Comparison of ENCODE assay signal across 7 mouse cellular contexts in the genomic region with DNA sequence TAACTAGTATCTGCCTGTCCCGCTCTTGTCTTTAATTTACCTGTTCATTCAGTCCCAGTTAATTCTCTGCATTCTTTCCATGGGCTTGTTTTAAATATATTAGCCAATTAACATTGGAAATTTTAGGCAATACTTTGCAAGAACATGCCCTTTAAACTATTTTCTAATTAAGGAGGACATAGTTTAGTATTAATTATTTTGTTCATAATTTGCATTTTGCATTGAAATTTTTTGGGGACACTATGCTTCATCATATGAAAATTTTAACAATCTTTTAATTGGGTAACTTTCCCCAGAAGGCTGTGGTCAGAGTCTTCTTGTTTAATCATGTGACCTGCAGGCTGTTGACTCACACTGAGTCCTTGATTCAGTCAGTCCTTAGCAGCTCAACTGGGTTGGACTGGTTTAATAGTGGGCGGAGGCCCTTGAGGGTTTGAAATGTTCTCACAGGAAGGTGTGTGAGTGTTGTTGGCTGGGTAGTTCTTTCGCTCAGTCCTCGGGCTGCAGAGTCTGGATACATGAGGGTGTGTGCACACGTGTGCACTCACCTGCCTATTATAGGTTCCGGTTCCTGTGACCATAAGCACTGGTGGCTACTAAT.
A peak's percentile ranks its signal among the peaks of the same experiment; 100 is the strongest.
DNase-seq lines count a peak whose midpoint lies in the region; ATAC-seq and TF ChIP-seq lines count a peak whose summit lies in the region.

No protein-coding gene starts in this region.

- no peaks in the 10 kb centered on the region for H3K36me3 ChIP-seq in embryonic facial prominence, embryonic 14.5 days (ENCODE audit: control insufficient read depth, insufficient read depth, low read length)
- H3K36me3 ChIP-seq in stomach, postnatal 0 days (ENCODE audit: control insufficient read depth, insufficient read depth, low read length) = no peaks in the 10 kb centered on the region

- WGBS in embryonic facial prominence, embryonic 14.5 days = 67% methylated on average over 6 of the region's 6 CpGs
- WGBS in stomach, postnatal 0 days = 56% methylated on average over 6 of the region's 6 CpGs

- H3K27me3 ChIP-seq in embryonic facial prominence, embryonic 14.5 days (replicated peaks; ENCODE audit: control insufficient read depth, insufficient read depth, low read length) = no peaks in the 10 kb centered on the region
- H3K27me3 ChIP-seq in stomach, postnatal 0 days (ENCODE audit: control insufficient read depth, insufficient read depth, low read length) = no peaks in the 10 kb centered on the region

- no peak for TF ChIP-seq EP300 in stomach, postnatal 0 days (optimal IDR thresholded peaks at IDR 0.05)

- no peak for TF ChIP-seq CTCF in stomach, postnatal 0 days (IDR thresholded peaks at IDR 0.05; ENCODE audit: low read depth)

- H3K9ac ChIP-seq in embryonic facial prominence, embryonic 14.5 days (ENCODE audit: low read depth, low read length) = no peak overlapping the region
- no peak overlapping the region for H3K9ac ChIP-seq in stomach, postnatal 0 days (ENCODE audit: low read length)

- H3K4me2 ChIP-seq in embryonic facial prominence, embryonic 14.5 days (ENCODE audit: low read depth, low read length) = no peak overlapping the region
- H3K4me2 ChIP-seq in stomach, postnatal 0 days (replicated peaks; ENCODE audit: low read depth) = no peak overlapping the region

- peak; percentile 11 for DNase-seq in ovary, adult 18-20 months (ENCODE audit: low spot score)
- DNase-seq in ovary, postnatal 10 days (ENCODE audit: low spot score) = no peak
- DNase-seq in embryonic facial prominence, embryonic 14.5 days (ENCODE audit: low spot score) = peak; percentile 60
- peak; percentile 75 for DNase-seq in kidney, postnatal 14 days
- DNase-seq in stomach, postnatal 0 days (ENCODE audit: low spot score) = peak; percentile 74
- DNase-seq in testis, postnatal 10 days (ENCODE audit: low spot score) = no peak

- peak; percentile 63; the same call in 1 of the 2 replicates for ATAC-seq in embryonic facial prominence, embryonic 14.5 days (ENCODE audit: low read depth)
- peak; percentile 99 for ATAC-seq in stomach, postnatal 0 days (ENCODE audit: low FRiP score, low TSS enrichment)
- ATAC-seq in CD4-positive, CD25-positive, alpha-beta regulatory T cell, adult 4 months = no peak

- H3K9me3 ChIP-seq in embryonic facial prominence, embryonic 14.5 days (ENCODE audit: control insufficient read depth, low read length) = no peaks in the 10 kb centered on the region
- H3K9me3 ChIP-seq in stomach, postnatal 0 days (ENCODE audit: control insufficient read depth, low read length) = no peaks in the 10 kb centered on the region

- H3K27ac ChIP-seq in embryonic facial prominence, embryonic 14.5 days (replicated peaks; ENCODE audit: low read depth, low read length) = no peak overlapping the region
- H3K27ac ChIP-seq in stomach, postnatal 0 days (replicated peaks) = peak overlapping the region; percentile 80

- H3K4me1 ChIP-seq in embryonic facial prominence, embryonic 14.5 days (ENCODE audit: control insufficient read depth, insufficient read depth, low read length) = peaks cover 12% of the 10 kb centered on the region
- H3K4me1 ChIP-seq in stomach, postnatal 0 days (replicated peaks; ENCODE audit: control insufficient read depth, insufficient read depth) = no peaks in the 10 kb centered on the region

- H3K4me3 ChIP-seq in embryonic facial prominence, embryonic 14.5 days (ENCODE audit: low read depth, low read length) = no peak overlapping the region
- H3K4me3 ChIP-seq in stomach, postnatal 0 days (ENCODE audit: low read depth, low read length) = no peak overlapping the region

Comparison
In these comparisons a context has a peak if more than half of its experiments do, and no peak if none do; other contexts are left out.
1. DNase-seq: peak in ovary, adult 18-20 months (single experiment), embryonic facial prominence, embryonic 14.5 days (single experiment), kidney, postnatal 14 days (single experiment) and stomach, postnatal 0 days (single experiment); none in ovary, postnatal 10 days (single experiment) and testis, postnatal 10 days (single experiment).